Mouse (Mus musculus) heart, embryonic 11.5 days (tissue): ENCODE results near the gene Meiob. TPM values are rescaled to one million over a fixed set of nuclear protein-coding genes. Genes with fewer than 3 reads are reported as not detected.
A peak's percentile ranks its signal among the peaks of the same experiment; 100 is the strongest.

Experiments
- ATAC-seq: fragments of 200-750 bp; cut with Nextera tagmentation; replicated peaks from 2 replicates; pipeline ENCODE4 v1.8.0; 2017; ENCODE audit warnings: moderate library complexity; ENCODE audit not compliant: insufficient number of reproducible peaks, low FRiP score, low TSS enrichment
- H3K27ac ChIP-seq: fragments of 300-500 bp; sonication (generic); 2 replicates; pipeline ENCODE4 v1.5.1; 2014; ENCODE audit warnings: mild to moderate bottlenecking, low read depth, low read length
- H3K27me3 ChIP-seq: fragments of 300-500 bp; sonication (generic); 2 replicates; pipeline ENCODE4 v1.6.1; 2014; ENCODE audit warnings: mild to moderate bottlenecking, low read length, mixed read lengths; ENCODE audit not compliant: control insufficient read depth, insufficient read depth
- H3K36me3 ChIP-seq: fragments of 300-500 bp; sonication (generic); 2 replicates; pipeline ENCODE4 v1.6.1; 2014; ENCODE audit warnings: mild to moderate bottlenecking, low read length, moderate library complexity, mixed read lengths; ENCODE audit not compliant: control insufficient read depth, insufficient read depth
- H3K4me1 ChIP-seq: fragments of 300-500 bp; sonication (generic); 2 replicates; pipeline ENCODE4 v1.6.1; 2014; ENCODE audit warnings: low read length; ENCODE audit not compliant: control insufficient read depth, insufficient read depth
- H3K4me2 ChIP-seq: fragments of 300-500 bp; sonication (generic); 2 replicates; pipeline ENCODE4 v1.6.1; 2014; ENCODE audit warnings: mild to moderate bottlenecking, moderate library complexity
- H3K4me3 ChIP-seq: fragments of 300-500 bp; sonication (generic); 2 replicates; pipeline ENCODE4 v1.5.1; 2014; ENCODE audit warnings: low read depth, low read length
- H3K9ac ChIP-seq: fragments of 300-500 bp; sonication (generic); 2 replicates; pipeline ENCODE4 v1.6.1; 2014; ENCODE audit warnings: mild to moderate bottlenecking, low read depth, low read length, moderate library complexity
- H3K9me3 ChIP-seq: fragments of 300-500 bp; sonication (generic); replicated peaks from 2 replicates; pipeline ENCODE4 v1.6.1; 2016; ENCODE audit warnings: low read length; ENCODE audit not compliant: control insufficient read depth
- WGBS: fragments of 180-500 bp; shearing (Covaris S2); extraction: QIAGEN DNeasy Blood & Tissue Kit; methylation state at CpG from one replicate; pipeline ENCODE4 v1.1.7; 2014; ENCODE audit not compliant: insufficient replicate concordance; 5-methylcytosine and 5-hydroxymethylcytosine counted together
- polyA plus RNA-seq: library from polyadenylated mRNA; unstranded; fragments of >200 nt; fragmentation: Nextera tagmentation; extraction: Ambion mirVana; gene quantifications from 2 replicates; pipeline ENCODE4 v1.2.1, GENCODE M21; 2014

Meiob gene
- polyA plus RNA-seq, 1 experiment from 2014 or later = not detected

- ATAC-seq = no peak
- WGBS = 39% methylated on average over 4 of the region's 4 CpGs
These were observed 69.8 kb downstream of the Meiob start for GRCm38 (mm10) chr17:24873695-24874404.

GRCm38 (mm10) chr17:24874405-24874745 is 70.3 kb downstream of the Meiob start:
- Histone ChIP-seq H3K9me3 (no peaks in the 10 kb centered on the region), H3K36me3 (no peaks in the 10 kb centered on the region), H3K27ac (no peak overlapping the region), H3K4me1 (no peaks in the 10 kb centered on the region), H3K4me3 (no peak overlapping the region), H3K9ac (no peak overlapping the region), H3K27me3 (no peaks in the 10 kb centered on the region), H3K4me2 (no peak overlapping the region)
- 50% methylated on average over 1 of the region's 1 CpGs for WGBS
- no peak for ATAC-seq

More at GRCm38 (mm10) chr17:24873695-24874404, 69.8 kb downstream of the Meiob start:
- Histone ChIP-seq H3K9me3 (no peaks in the 10 kb centered on the region), H3K4me3 (no peak overlapping the region), H3K27me3 (no peaks in the 10 kb centered on the region), H3K4me1 (no peaks in the 10 kb centered on the region), H3K4me2 (no peak overlapping the region), H3K9ac (no peak overlapping the region), H3K27ac (no peak overlapping the region), H3K36me3 (no peaks in the 10 kb centered on the region)

GRCm38 (mm10) chr17:24874989-24875388 is 70.9 kb downstream of the Meiob start:
- no peak for ATAC-seq
- Histone ChIP-seq H3K27me3 (no peaks in the 10 kb centered on the region), H3K4me1 (no peaks in the 10 kb centered on the region), H3K4me3 (no peak overlapping the region), H3K9ac (no peak overlapping the region), H3K4me2 (no peak overlapping the region), H3K27ac (no peak overlapping the region), H3K9me3 (no peaks in the 10 kb centered on the region), H3K36me3 (no peaks in the 10 kb centered on the region)
- 79% methylated on average over 8 of the region's 8 CpGs for WGBS

- Histone ChIP-seq H3K4me3 (no peak overlapping the region), H3K27me3 (no peaks in the 10 kb centered on the region), H3K9ac (no peak overlapping the region), H3K9me3 (no peaks in the 10 kb centered on the region), H3K36me3 (peaks cover under 1% of the 10 kb centered on the region; the same call in 1 of the 2 replicates), H3K4me2 (no peak overlapping the region), H3K27ac (no peak overlapping the region), H3K4me1 (no peaks in the 10 kb centered on the region)
- 63% methylated on average over 10 of the region's 10 CpGs for WGBS
- 0 out of 2 replicates have a peak, but pooled peaks have one; percentile 31 for ATAC-seq
These were observed 73.4 kb downstream of the Meiob start for GRCm38 (mm10) chr17:24877336-24878116.

GRCm38 (mm10) chr17:24878117-24878397 is 74.0 kb downstream of the Meiob start:
- no peak overlapping the region for H3K27ac ChIP-seq
- H3K4me3 ChIP-seq = no peak overlapping the region
- H3K27me3 ChIP-seq = no peaks in the 10 kb centered on the region
- 38% methylated on average over 5 of the region's 5 CpGs for WGBS
- H3K9me3 ChIP-seq = no peaks in the 10 kb centered on the region
- H3K4me2 ChIP-seq = no peak overlapping the region
- H3K9ac ChIP-seq = no peak overlapping the region
- no peak for ATAC-seq
- H3K4me1 ChIP-seq = no peaks in the 10 kb centered on the region
- peaks cover 3% of the 10 kb centered on the region; the same call in 1 of the 2 replicates for H3K36me3 ChIP-seq

GRCm38 (mm10) chr17:24878531-24878930 is 74.4 kb downstream of the Meiob start:
- ATAC-seq = no peak
- WGBS = 77% methylated on average over 8 of the region's 8 CpGs
- Histone ChIP-seq H3K27ac (no peak overlapping the region), H3K27me3 (no peaks in the 10 kb centered on the region), H3K4me2 (no peak overlapping the region), H3K4me1 (no peaks in the 10 kb centered on the region), H3K9ac (no peak overlapping the region), H3K9me3 (no peaks in the 10 kb centered on the region), H3K4me3 (no peak overlapping the region), H3K36me3 (peaks cover 3% of the 10 kb centered on the region; the same call in 1 of the 2 replicates)

GRCm38 (mm10) chr17:24881738-24882440 is 77.8 kb downstream of the Meiob start:
- H3K9me3 ChIP-seq = no peaks in the 10 kb centered on the region
- no peak overlapping the region for H3K27ac ChIP-seq
- no peaks in the 10 kb centered on the region for H3K27me3 ChIP-seq
- no peak for ATAC-seq
- H3K9ac ChIP-seq = no peak overlapping the region
- H3K4me3 ChIP-seq = no peak overlapping the region
- WGBS = 49% methylated on average over 7 of the region's 7 CpGs
- H3K36me3 ChIP-seq = peaks cover 3% of the 10 kb centered on the region; the same call in 1 of the 2 replicates
- H3K4me1 ChIP-seq = peaks cover 6% of the 10 kb centered on the region
- no peak overlapping the region for H3K4me2 ChIP-seq

GRCm38 (mm10) chr17:24884391-24884790 is 80.3 kb downstream of the Meiob start:
- 80% methylated on average over 6 of the region's 6 CpGs for WGBS
- H3K27ac ChIP-seq = no peak overlapping the region

More at GRCm38 (mm10) chr17:24884391-24884790, 80.3 kb downstream of the Meiob start:
- Histone ChIP-seq H3K9ac (no peak overlapping the region), H3K4me3 (no peak overlapping the region), H3K36me3 (peaks cover 3% of the 10 kb centered on the region; the same call in 1 of the 2 replicates), H3K27me3 (no peaks in the 10 kb centered on the region), H3K4me2 (no peak overlapping the region), H3K4me1 (peaks cover 17% of the 10 kb centered on the region), H3K9me3 (no peaks in the 10 kb centered on the region)
- no peak for ATAC-seq
